Mouse (Mus musculus) cortical plate, adult 2 months (tissue): ENCODE data around the gene Ahsg. TPM values are rescaled to one million over a fixed set of nuclear protein-coding genes. Genes with fewer than 3 reads are reported as not detected.

Experiments used
- H3K27ac ChIP-seq: fragments of 200-500 bp; 2 replicates; pipeline ENCODE4 v1.5.1; 2012; ENCODE audit warnings: low read length, control low read depth, inconsistent platforms; ENCODE audit not compliant: insufficient read depth
- H3K4me1 ChIP-seq: fragments of 200-500 bp; 2 replicates; pipeline ENCODE4 v1.6.1; 2011; ENCODE audit warnings: low read length; ENCODE audit not compliant: control insufficient read depth, insufficient read depth
- H3K4me3 ChIP-seq: fragments of 200-500 bp; 2 replicates; pipeline ENCODE4 v1.5.1; 2011; ENCODE audit warnings: mild to moderate bottlenecking, low read length, control low read depth; ENCODE audit not compliant: insufficient read depth
- CTCF ChIP-seq: fragments of 200-500 bp; IDR thresholded peaks from 2 replicates; pipeline ENCODE4 v1.5.1; 2011; ENCODE audit warnings: mild to moderate bottlenecking, control low read depth, low read length; ENCODE audit not compliant: insufficient read depth; ENCODE audit errors: extremely low read depth
- POLR2A ChIP-seq: fragments of 200-500 bp; IDR thresholded peaks from 2 replicates; pipeline ENCODE4 v1.6.1; 2011; ENCODE audit warnings: mild to moderate bottlenecking, low read length, control low read depth; ENCODE audit not compliant: insufficient read depth; ENCODE audit errors: extremely low read depth
- polyA plus RNA-seq: library from polyadenylated mRNA; depleted of rRNA; stranded (reverse); fragments of >200 nt; gene quantifications from 2 replicates; pipeline ENCODE4 v1.2.3, GENCODE M21; 2012

The Ahsg gene
- polyA plus RNA-seq, 1 experiment, result not detected

GRCm38 (mm10) chr16:22857431-22858113 is 33.5 kb upstream of the Ahsg start, which contains the start of the genes Tbccd1 and Dnajb11:
TSS of gene Tbccd1 (minus strand) at chr16:22857669.
TSS of gene Dnajb11 (plus strand) at chr16:22857845.
- TF ChIP-seq POLR2A (peak; percentile 73), CTCF (no peak)
- peak within 1 kb of the TSS; percentile 41 for H3K4me3 ChIP-seq

DNA sequence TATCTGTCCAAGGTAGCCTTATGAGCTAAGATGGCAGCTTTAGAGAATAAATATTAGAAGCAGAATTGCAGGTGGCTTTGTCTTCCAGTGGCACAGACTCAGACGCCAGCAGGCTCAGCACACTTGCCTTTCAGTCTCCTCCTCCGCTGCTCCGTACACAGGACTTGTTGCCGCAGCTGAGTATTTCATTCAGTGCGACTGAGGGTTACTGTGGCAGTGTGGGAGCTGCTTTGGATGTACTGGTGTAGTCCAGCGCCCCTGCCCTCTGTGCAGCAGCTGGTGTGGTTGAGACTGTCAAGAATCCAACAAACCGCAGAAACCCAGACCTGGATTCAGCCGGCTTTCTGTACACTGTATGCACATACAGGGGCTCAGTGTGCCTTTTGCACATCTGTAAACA is 18.7 kb upstream of the Ahsg start:
- no peak overlapping the region for H3K27ac ChIP-seq
- TF ChIP-seq POLR2A, result no peak
- no peak for TF ChIP-seq CTCF
- H3K4me1 ChIP-seq, result no peaks in the 10 kb centered on the region
- H3K4me3 ChIP-seq, result no peak overlapping the region

More at GRCm38 (mm10) chr16:22857431-22858113, 33.5 kb upstream of the Ahsg start, which contains the start of the genes Tbccd1 and Dnajb11:
- Histone ChIP-seq H3K27ac (no peak within 1 kb of the TSS; the same call in 1 of the 2 replicates), H3K4me1 (peaks cover 3% of the 10 kb centered on the region)

DNA sequence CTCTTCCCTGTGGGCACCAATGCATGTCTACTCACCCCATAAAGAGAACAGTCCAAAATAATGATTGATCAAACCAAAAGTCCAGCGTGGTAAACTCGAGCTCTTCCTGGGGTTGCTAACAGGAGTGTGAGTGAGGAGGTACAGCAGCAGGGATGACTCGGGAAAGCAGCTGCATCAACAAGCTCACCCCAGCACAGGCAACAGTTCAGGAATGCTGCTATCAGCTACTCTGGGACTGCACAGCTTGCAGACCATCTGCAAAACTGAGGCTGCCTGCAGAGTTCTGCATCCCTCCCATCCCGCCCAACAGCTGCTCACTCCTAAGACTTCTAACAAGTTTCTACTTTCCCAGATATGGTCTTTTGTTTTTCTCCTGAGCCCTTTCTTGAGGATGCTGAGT is 17.7 kb upstream of the Ahsg start:
- Histone ChIP-seq H3K4me1 (no peaks in the 10 kb centered on the region), H3K27ac (no peak overlapping the region), H3K4me3 (no peak overlapping the region)
- TF ChIP-seq CTCF (no peak), POLR2A (no peak)

DNA sequence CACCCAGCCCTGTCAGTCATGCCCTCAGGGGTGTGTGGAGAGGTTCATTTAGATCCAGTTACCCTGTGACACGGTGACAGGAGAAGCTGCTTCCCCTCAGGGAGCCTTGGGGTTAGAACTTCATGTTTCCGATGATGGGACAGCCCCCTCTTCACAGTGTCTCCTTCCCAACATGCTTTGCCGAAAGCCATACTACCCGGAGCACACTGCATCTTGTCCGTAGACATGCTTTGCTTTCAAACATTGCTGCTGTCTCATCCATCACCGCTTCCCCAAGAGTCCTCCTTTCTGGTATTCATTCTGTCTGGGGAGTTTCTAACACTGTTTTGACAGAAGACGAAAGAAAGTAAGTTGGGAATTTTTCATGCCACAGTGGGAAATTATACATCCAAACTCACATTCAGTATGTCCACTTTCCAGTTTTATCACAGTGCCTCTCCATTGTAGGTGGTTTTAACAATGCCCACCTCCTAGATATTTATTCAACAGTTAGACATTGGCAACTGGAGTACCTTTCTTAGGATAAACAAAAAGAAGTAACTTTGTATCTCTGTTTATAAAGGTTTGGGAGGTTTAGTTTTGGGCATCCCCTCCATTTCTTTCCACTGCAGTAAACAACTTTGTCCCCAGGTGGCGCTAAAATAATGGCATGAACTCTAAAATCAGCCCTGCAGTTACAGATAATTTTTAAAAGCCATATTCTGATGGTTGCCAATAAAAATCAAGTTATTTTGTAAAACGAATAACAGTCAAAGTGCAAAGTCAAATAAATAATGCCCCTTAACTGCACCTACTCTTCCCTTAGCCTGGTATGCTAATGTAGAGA is 14.6 kb upstream of the Ahsg start:
- Histone ChIP-seq H3K4me3 (no peak overlapping the region), H3K4me1 (no peaks in the 10 kb centered on the region), H3K27ac (no peak overlapping the region)
- TF ChIP-seq CTCF, result peak; percentile 44; the same call in 1 of the 2 replicates
- no peak for TF ChIP-seq POLR2A

DNA sequence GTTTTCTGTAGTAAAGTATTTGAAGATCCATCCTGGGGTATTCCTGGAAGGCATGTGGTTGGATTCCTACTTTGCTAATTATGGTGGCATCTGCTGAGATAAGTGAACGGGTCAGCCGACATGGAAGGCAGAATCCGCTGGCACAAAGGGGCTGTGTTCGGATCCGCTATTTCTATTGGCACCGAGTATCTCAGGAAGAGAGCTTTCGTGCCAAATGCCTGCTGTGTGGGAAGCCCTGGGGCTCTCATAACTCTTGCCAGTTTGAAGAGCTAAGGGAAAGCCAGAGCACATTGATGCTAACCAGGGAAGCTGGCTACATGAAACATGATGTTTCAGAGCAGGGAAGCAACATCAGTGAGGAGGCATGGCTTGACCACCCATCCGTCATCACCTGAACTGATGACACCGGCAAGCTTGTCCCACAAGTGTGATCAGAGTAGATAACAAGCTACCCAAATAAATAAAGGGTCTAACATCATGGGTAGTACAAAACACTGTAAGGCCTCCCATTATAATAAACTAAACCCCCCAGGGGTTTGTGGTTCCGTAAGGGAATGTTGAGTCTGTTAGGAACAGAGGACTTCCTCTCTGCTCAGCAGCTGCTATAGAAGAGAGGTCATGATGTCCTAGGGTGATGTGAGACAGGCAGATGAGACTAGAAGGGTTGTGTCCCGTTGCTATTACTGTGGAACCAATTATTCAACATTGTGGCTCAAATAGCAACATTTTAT is 13.3 kb upstream of the Ahsg start:
- Histone ChIP-seq H3K4me3 (no peak overlapping the region), H3K27ac (no peak overlapping the region), H3K4me1 (no peaks in the 10 kb centered on the region)
- no peak for TF ChIP-seq CTCF
- TF ChIP-seq POLR2A, result no peak

GRCm38 (mm10) chr16:22878716-22879115 is 12.4 kb upstream of the Ahsg start:
- no peak overlapping the region for H3K4me3 ChIP-seq
- H3K4me1 ChIP-seq, result no peaks in the 10 kb centered on the region
- TF ChIP-seq CTCF (no peak), POLR2A (no peak)
- H3K27ac ChIP-seq, result no peak overlapping the region

DNA sequence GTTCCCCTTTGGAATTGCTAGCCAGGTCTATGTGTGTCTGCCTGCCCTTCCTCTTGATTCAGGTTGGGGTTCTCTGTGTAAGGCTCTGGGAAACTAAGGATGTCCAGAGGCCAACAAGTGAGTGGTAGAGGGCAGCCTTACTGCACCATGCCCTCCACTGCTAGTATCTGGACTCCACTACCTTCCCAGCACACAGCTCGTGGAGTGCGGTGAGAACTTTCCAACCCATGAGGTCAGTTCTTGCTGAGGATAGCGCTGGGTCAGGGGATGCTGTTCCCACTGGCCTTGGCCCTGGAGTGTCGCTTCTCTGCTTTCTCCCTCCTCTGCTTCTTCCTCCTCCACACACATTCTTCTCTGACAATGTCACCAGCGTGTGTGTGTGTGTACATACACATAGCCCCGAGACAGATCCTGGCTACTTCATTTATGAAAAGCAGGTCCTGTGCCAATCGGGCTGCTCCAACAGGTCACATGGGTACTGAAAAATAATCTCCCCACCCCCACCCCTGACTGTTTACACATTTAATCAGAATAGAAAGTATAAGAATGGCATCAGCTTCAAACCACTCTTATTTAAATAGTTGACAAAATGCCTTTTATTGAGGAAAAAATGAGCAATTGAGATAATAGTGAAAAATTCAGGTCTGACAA is 11.0 kb upstream of the Ahsg start:
- no peak overlapping the region for H3K4me3 ChIP-seq
- H3K27ac ChIP-seq, result no peak overlapping the region
- no peaks in the 10 kb centered on the region for H3K4me1 ChIP-seq
- TF ChIP-seq POLR2A, result no peak
- TF ChIP-seq CTCF, result no peak

- Histone ChIP-seq H3K4me3 (no peak overlapping the region), H3K4me1 (no peaks in the 10 kb centered on the region), H3K27ac (no peak overlapping the region)
- TF ChIP-seq POLR2A (no peak), CTCF (no peak)
Observed at GRCm38 (mm10) chr16:22880900-22881299, 10.2 kb upstream of the Ahsg start.

GRCm38 (mm10) chr16:22881487-22881886 is 9.6 kb upstream of the Ahsg start:
- no peak overlapping the region for H3K27ac ChIP-seq
- no peaks in the 10 kb centered on the region for H3K4me1 ChIP-seq
- no peak overlapping the region for H3K4me3 ChIP-seq
- TF ChIP-seq POLR2A, result no peak
- no peak for TF ChIP-seq CTCF
